Mouse (Mus musculus) mouse embryonic stem cell (cell line): ENCODE measurements around the gene Magea6.
"Not testable (repeated sequence)": the region's sequence is repeated elsewhere in the genome, so short reads cannot be mapped to it uniquely, and the experiment has no call there.

Source experiments
- in situ Hi-C, 2 experiments: fragments of 300-500 bp; cut with MboI; formaldehyde crosslinking; loops; 1 replicate in 1 of 2; 3 replicates in 1 of 2; pipeline ENCODE4 v1.14.3; 2019 to 2020; ENCODE audit warnings: low sequenced_read_pairs in 2 of 2, low pct_unique_long_range_greater_than_20kb in 1 of 2, mixed read lengths in 1 of 2; ENCODE audit not compliant: unreplicated experiment in 1 of 2

The Magea6 gene

DNA sequence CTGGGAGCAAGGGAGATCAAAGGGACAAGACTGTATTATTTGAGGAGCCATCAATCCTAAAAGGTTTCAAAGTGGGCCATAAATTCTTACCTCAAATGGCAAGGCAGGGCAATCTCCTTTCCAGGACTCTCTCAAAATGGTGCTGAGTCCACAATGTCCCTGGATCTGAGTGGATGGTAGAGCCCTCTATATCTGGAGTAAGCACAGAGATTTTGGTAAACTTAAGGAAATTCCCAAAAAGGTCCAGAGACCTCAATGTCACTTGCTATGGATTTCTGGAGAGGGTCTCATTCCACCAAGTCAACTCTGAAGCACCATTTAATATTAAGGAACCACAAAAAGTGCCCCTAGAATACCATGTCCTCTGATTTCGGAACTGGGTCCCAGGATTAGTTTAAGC lies at the start of gene Magea6:
Gene Magea6 (minus strand): TSS at position 101 of the 400 bp plus-strand sequence.
- in situ Hi-C loops, result not testable (repeated sequence)

- in situ Hi-C loops, result not testable (repeated sequence)
Measured at GRCm38 (mm10) chrX:154949405-154949804, 13.6 kb upstream of the Magea6 start, which contains the start of gene Magea3. Gene Magea3 (minus strand): TSS chrX:154949505.

DNA sequence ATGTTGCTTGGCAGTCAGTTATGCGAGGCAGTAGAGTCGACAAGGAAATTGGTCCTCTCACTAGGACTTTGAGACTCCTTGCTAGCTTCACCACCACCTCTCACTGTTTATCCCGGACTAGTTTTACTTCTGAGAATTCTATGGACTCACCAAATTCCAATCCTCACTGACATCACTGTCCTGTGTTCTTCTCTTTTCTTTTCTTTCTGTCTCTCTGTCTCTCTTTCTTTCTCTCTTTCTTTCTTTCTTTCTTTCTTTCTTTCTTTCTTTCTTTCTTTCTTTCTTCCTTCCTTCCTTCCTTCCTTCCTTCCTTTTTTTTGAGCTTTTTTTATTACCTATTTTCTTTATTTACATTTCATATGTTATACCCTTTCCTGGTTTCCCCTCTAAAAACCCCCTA lies 45.6 kb downstream of the Magea6 start, which contains the start of gene Cldn34b1:
Gene Cldn34b1 (minus strand): TSS at position 101 of the 400 bp plus-strand sequence.
- in situ Hi-C loops, result not testable (repeated sequence)
